Mouse (Mus musculus): ENCODE results near the gene Gm10300.

Gm10300 gene

GRCm38 (mm10) chr4:132078296-132078714 lies 3.8 kb downstream of the Gm10300 start:
- DNase-seq (ENCODE audit: low read depth, low spot score), result no peak

GRCm38 (mm10) chr4:132079555-132080275 lies 5.2 kb downstream of the Gm10300 start:
- peak; percentile 65 for DNase-seq (ENCODE audit: low read depth, low spot score)

DNA sequence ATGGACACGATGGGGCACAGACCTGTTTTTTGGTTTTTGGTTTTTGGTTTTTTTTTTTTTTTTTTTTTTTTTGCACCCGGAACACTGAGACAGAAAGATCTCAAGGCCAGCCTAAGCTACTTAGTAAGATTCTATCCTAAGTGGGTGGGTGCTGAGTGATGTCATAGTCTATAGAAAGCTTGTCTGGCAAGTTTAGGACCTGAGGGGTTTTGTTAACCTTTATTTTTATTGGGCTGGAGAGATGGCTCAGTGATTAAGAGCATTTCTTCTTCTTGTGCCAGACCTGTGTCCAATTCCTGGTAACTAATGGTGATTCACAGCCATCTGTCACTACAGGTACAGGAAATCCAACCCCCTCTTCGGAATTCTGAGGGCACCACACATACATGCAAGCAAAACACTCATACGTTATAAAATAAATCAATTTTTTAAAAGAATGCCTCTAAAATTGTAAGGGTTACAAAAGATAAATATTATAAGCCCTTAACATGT lies 6.0 kb downstream of the Gm10300 start:
- no peak for DNase-seq (ENCODE audit: low read depth, low spot score)

DNA sequence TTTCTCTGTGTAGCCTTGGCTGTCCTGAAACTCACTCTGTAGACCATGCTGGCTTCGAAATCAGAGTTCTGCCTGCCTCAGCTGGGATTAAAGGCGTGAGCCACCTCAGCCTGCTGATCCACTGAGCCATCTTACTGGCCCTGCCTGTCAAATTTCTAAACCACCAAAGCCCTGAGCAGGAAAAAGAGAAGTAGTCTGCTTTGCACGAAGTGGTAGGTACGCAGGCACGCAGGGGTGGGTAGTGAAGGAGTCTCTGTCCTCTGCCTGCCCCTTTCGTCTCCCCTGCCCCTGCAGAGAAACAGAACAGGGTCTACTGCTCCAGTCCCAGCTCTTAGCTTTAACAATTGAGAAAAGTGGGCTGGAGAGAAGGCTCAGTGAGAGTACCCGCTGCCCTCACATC lies 10.6 kb downstream of the Gm10300 start:
- no peak for DNase-seq (ENCODE audit: low read depth, low spot score)

GRCm38 (mm10) chr4:132088921-132089320 lies 14.4 kb downstream of the Gm10300 start:
- DNase-seq (ENCODE audit: low read depth, low spot score), result no peak

DNA sequence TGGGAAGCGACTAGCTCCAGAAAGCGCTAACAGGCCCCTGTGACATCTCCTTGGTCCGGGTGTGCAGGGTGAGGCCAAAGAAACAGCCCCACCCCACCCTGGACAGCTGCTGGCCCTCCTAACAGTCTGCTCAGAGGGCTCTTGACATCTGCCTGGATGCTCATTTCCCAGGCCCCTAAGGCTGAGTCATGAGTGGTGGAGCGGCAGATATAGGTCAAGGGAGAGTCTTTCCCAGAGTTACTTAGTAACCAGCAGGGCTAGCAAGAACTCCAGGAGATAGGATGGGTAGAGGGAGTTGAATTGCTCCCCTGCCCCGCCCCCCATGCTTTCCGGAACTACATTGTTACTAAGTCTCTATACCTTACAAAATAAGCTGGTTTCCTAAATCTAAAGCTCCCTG lies 18.6 kb downstream of the Gm10300 start:
- no peak for DNase-seq (ENCODE audit: low read depth, low spot score)

- no peak for DNase-seq (ENCODE audit: low read depth, low spot score)
These were observed 19.4 kb downstream of the Gm10300 start for GRCm38 (mm10) chr4:132093928-132094327.

- no peak for DNase-seq (ENCODE audit: low read depth, low spot score)
These were observed 20.5 kb downstream of the Gm10300 start for GRCm38 (mm10) chr4:132095043-132095442.

GRCm38 (mm10) chr4:132099548-132099947 lies 25.1 kb downstream of the Gm10300 start:
- no peak for DNase-seq (ENCODE audit: low read depth, low spot score)

DNA sequence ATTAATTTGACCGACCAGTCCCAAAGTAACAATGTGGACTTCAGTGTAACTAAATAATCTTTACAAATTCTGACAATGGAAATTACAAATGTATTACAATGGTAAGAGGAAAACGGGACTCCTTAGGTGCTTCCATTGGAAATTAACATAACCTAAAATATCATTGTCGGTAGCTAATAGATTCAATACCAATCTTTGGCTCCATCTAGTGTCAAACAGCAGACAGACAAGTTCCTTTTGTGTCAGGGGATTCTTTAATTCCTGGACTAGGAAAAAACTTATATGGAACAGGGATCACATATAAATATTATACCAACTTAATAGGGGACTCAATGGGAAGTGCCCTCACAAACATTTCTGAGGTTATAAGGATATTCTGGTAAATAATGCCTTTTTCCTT lies 26.7 kb downstream of the Gm10300 start:
- DNase-seq (ENCODE audit: low read depth, low spot score), result no peak

GRCm38 (mm10) chr4:132108221-132108620 lies 33.7 kb downstream of the Gm10300 start:
- DNase-seq (ENCODE audit: low read depth, low spot score), result no peak

DNA sequence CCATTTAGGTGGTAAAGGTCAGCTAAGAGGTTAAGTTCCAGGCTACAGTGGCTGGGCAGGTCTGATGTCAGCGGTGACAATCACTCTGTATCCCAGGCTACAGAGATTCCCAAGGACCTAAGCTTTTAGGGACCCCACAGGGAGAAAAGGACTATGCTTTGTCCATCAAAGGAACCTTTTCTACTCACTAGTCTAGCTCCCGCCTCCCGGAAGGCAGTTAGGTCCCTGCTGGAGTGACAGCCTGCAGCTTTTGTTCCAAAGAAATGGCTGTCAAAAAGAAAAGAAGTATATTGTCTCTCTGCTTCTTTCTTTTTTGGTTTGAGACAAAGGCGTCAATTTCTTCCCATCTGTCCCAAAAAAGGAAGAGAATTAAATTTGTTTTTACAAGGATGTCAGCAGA lies 36.7 kb downstream of the Gm10300 start:
- no peak for DNase-seq (ENCODE audit: low read depth, low spot score)

DNA sequence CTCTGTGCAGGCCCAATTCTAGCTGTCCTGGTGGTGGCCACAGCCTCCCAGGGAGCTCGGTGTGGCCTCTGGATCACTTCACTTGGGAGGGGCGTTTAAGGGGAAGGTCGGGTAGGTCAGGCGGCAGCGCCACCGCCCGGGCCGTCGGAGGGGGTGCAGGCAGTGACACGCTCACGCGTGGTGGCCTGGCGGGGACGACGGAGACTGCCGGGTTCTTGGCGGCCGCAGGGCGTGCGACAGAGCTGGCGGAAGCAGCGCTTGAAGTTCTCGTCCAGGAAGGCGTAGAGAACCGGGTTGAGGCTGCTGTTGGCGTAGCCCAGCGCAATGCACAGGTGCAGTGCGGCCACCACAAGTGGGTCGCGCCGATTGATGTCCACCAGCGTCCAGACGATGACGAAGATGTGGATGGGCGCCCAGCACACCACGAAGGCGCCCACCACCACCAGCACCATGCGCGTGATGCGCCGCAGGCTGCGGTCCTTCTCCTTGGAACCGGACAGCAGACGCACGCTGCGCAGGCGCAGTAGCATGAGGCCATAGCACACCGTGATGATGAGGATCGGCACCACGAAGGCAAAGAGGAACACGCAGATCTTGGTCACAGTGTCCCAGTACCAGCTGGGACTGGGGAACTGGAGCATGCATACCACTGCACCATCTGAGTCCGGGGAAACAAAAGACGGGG lies 39.1 kb downstream of the Gm10300 start:
- DNase-seq (ENCODE audit: low read depth, low spot score), result no peak

DNA sequence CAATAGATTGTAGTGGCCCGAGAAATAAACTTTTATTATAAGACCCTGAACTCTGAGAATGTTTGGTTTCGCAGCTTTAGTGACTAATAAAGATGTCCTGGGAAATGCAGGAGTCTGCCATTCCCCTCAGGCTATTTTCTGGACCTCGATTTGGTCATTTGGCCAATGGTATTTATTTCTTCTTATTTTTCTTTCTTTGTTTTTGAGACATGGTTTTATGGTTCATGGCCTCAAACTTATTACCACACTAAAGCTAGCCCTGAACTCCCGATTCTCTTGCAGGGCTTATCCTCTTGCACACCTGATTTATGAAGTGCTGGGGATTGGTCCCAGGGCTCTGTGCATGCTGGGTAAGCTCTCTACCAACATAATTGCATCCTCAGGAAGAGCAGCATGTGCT lies 41.8 kb downstream of the Gm10300 start:
- no peak for DNase-seq (ENCODE audit: low read depth, low spot score)

DNA sequence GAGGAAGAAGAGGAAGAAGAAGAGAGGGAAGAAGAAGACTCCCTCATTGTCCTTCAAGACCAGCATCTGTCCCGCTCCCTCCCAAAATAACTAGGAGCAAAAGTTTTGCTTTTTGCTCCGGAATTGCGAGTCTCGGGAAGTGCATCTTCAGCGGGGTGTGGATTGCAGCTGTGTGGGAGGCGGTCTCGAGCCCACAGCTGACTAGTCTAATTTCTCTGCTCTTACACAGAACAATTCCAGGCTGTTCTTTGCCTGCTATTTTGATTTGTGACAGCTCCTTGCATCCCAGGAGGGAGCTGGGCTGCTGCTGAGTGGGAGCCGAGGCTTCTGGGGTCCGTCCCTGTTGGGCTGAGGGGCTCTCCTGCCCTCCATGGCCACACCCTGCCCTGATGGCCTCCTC lies 45.1 kb downstream of the Gm10300 start:
- no peak for DNase-seq (ENCODE audit: low read depth, low spot score)

GRCm38 (mm10) chr4:132121674-132122073 lies 47.2 kb downstream of the Gm10300 start:
- no peak for DNase-seq (ENCODE audit: low read depth, low spot score)

DNA sequence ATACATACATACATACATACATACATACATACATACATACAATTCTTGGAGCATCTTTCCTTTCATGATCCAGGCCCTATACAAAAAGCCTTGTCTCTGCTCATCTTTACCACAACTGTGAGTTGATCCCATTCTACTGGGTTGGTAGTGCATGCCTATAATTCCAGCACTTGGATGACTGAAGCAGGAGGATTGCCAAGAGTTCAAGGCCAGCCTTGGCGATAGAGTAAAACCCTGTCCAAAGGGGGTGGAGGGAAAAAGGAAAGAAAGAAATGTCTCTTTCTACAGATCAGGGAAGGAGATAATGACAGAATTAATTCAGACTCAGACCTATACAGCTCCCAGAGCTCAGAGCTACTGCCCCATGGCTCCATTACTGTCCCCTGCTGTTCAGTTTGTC lies 48.7 kb downstream of the Gm10300 start:
- DNase-seq (ENCODE audit: low read depth, low spot score), result no peak
